Mouse (Mus musculus): ENCODE results near the gene Psmb2. TPM values are rescaled to one million over a fixed set of nuclear protein-coding genes. Genes with fewer than 3 reads are reported as not detected.

Gene Psmb2
- total and polyA plus RNA-seq, 3 experiments: 201 to 433 TPM; not detected in 1

- no peak overlapping the region for H3K27ac ChIP-seq (ENCODE audit: control insufficient read depth, low read depth, low read length)
- H3K79me2 ChIP-seq (ENCODE audit: control insufficient read depth, insufficient read depth, low read length, poor library complexity): peaks cover 14% of the 10 kb centered on the region
- H3K36me3 ChIP-seq (ENCODE audit: control insufficient read depth in 1 of 2, insufficient read depth in 2 of 2, low read length in 2 of 2): peaks cover 2 to 5% of the 10 kb centered on the region in 2 experiments; a peak in 2 of 4 replicates
- H3K9me3 ChIP-seq (replicated peaks; ENCODE audit: insufficient read depth, low read length): no peaks in the 10 kb centered on the region
- DNase-seq (ENCODE audit: low read depth, low spot score): no peak
- H3K27me3 ChIP-seq (ENCODE audit: control insufficient read depth in 1 of 2, insufficient read depth in 2 of 2, low read length in 2 of 2): no peaks in the 10 kb centered on the region
- no peak overlapping the region for H3K9ac ChIP-seq (ENCODE audit: control insufficient read depth, low read depth, low read length, poor library complexity, severe bottlenecking)
- no peak overlapping the region for H3K4me3 ChIP-seq (ENCODE audit: control insufficient read depth in 1 of 2, insufficient read depth in 1 of 2, low read depth in 2 of 2, low read length in 2 of 2)
- peaks cover 0 to 6% of the 10 kb centered on the region in 2 experiments; a peak in 2 of 4 replicates for H3K4me1 ChIP-seq (ENCODE audit: control insufficient read depth in 1 of 2, insufficient read depth in 2 of 2, low read length in 2 of 2)
- TF ChIP-seq E2F4 (IDR thresholded peaks at IDR 0.05; ENCODE audit: borderline replicate concordance, low read depth, low read length): no peak
- TF ChIP-seq CTCF (IDR thresholded peaks at IDR 0.05 in 2 of 3, conservative IDR thresholded peaks at IDR 0.05 in 1 of 3; ENCODE audit: control insufficient read depth in 1 of 3, insufficient read depth in 1 of 3, low read depth in 2 of 3, low read length in 3 of 3, poor library complexity in 1 of 3, severe bottlenecking in 1 of 3): no peak
Measured at GRCm38 (mm10) chr4:126756766-126757165, 79.3 kb downstream of the Psmb2 start.

GRCm38 (mm10) chr4:126758299-126758698 lies 80.9 kb downstream of the Psmb2 start:
- H3K36me3 ChIP-seq (ENCODE audit: control insufficient read depth in 1 of 2, insufficient read depth in 2 of 2, low read length in 2 of 2): peaks cover 2 to 4% of the 10 kb centered on the region in 2 experiments; a peak in 2 of 4 replicates
- no peak for TF ChIP-seq ZKSCAN1 (IDR thresholded peaks at IDR 0.05; ENCODE audit: low read depth, low read length)
- DNase-seq (ENCODE audit: low read depth, low spot score): no peak

More at GRCm38 (mm10) chr4:126758299-126758698, 80.9 kb downstream of the Psmb2 start:
- no peaks in the 10 kb centered on the region for H3K9me3 ChIP-seq (replicated peaks; ENCODE audit: insufficient read depth, low read length)
- 0 out of 4 replicates have a peak, but pooled peaks cover 0 to 2% of the 10 kb centered on the region in 2 experiments for H3K4me1 ChIP-seq (ENCODE audit: control insufficient read depth in 1 of 2, insufficient read depth in 2 of 2, low read length in 2 of 2)
- no peak overlapping the region for H3K9ac ChIP-seq (ENCODE audit: control insufficient read depth, low read depth, low read length, poor library complexity, severe bottlenecking)
- no peak overlapping the region for H3K27ac ChIP-seq (ENCODE audit: control insufficient read depth, low read depth, low read length)
- no peaks in the 10 kb centered on the region for H3K27me3 ChIP-seq (ENCODE audit: control insufficient read depth in 1 of 2, insufficient read depth in 2 of 2, low read length in 2 of 2)
- peaks cover 3% of the 10 kb centered on the region; the same call in 1 of the 2 replicates for H3K79me2 ChIP-seq (ENCODE audit: control insufficient read depth, insufficient read depth, low read length, poor library complexity)
- no peak overlapping the region for H3K4me3 ChIP-seq (ENCODE audit: control insufficient read depth in 1 of 2, insufficient read depth in 1 of 2, low read depth in 2 of 2, low read length in 2 of 2)

Other genes with a start within 250 kb of the Psmb2 start
- 6.0 and 7.3 TPM in 2 replicates for gene Ago3, start 248.1 kb upstream of the Psmb2 start, total RNA-seq (2012; rRNA removed)
- 1 to 10 TPM in 1 of 2 experiments, not detected in 1; 7.9 TPM for gene Ago3, start 248.1 kb upstream of the Psmb2 start, polyA plus RNA-seq (2012; ENCODE audit: insufficient read depth in 1 of 2, insufficient read length in 2 of 2, low read depth in 1 of 2, low replicate concordance in 2 of 2, missing spikeins in 1 of 2)
- 5.4 and 6.0 TPM in 2 replicates for gene Ago1, start 209.0 kb upstream of the Psmb2 start, total RNA-seq (2012; rRNA removed)
- gene Ago1, start 209.0 kb upstream of the Psmb2 start, polyA plus RNA-seq (2012; ENCODE audit: insufficient read depth in 1 of 2, insufficient read length in 2 of 2, low read depth in 1 of 2, low replicate concordance in 2 of 2, missing spikeins in 1 of 2): 100 to 1,000 TPM in 1 of 2 experiments, 10 to 100 TPM in 1; 15.4 to 312 TPM
- gene Ago4, start 144.2 kb upstream of the Psmb2 start, total RNA-seq (2012; rRNA removed): 0.39 and 0.42 TPM in 2 replicates
- 1 to 10 TPM in 1 of 2 experiments, not detected in 1; 1.8 TPM for gene Ago4, start 144.2 kb upstream of the Psmb2 start, polyA plus RNA-seq (2012; ENCODE audit: insufficient read depth in 1 of 2, insufficient read length in 2 of 2, low read depth in 1 of 2, low replicate concordance in 2 of 2, missing spikeins in 1 of 2)
- 42.0 and 46.9 TPM in 2 replicates for gene Clspn, start 120.7 kb upstream of the Psmb2 start, total RNA-seq (2012; rRNA removed)
- 100 to 1,000 TPM in 1 of 2 experiments, 10 to 100 TPM in 1; 64.0 to 618 TPM for gene Clspn, start 120.7 kb upstream of the Psmb2 start, polyA plus RNA-seq (2012; ENCODE audit: insufficient read depth in 1 of 2, insufficient read length in 2 of 2, low read depth in 1 of 2, low replicate concordance in 2 of 2, missing spikeins in 1 of 2)
- gene 5730409E04Rik, start 67.8 kb upstream of the Psmb2 start, total RNA-seq (2012; rRNA removed): not detected in 2 replicates
- gene 5730409E04Rik, start 67.8 kb upstream of the Psmb2 start, polyA plus RNA-seq (2012; ENCODE audit: insufficient read depth in 1 of 2, insufficient read length in 2 of 2, low read depth in 1 of 2, low replicate concordance in 2 of 2, missing spikeins in 1 of 2): not detected
- not detected in 2 replicates for gene Tfap2e, start 58.6 kb downstream of the Psmb2 start, total RNA-seq (2012; rRNA removed)
- under 1 TPM in 1 of 2 experiments, not detected in 1; 0.03 TPM for gene Tfap2e, start 58.6 kb downstream of the Psmb2 start, polyA plus RNA-seq (2012; ENCODE audit: insufficient read depth in 1 of 2, insufficient read length in 2 of 2, low read depth in 1 of 2, low replicate concordance in 2 of 2, missing spikeins in 1 of 2)
- gene Ncdn, start 75.8 kb downstream of the Psmb2 start, total RNA-seq (2012; rRNA removed): 24.3 and 27.3 TPM in 2 replicates
- 10 to 100 TPM in 1 of 2 experiments, not detected in 1; 36.2 TPM for gene Ncdn, start 75.8 kb downstream of the Psmb2 start, polyA plus RNA-seq (2012; ENCODE audit: insufficient read depth in 1 of 2, insufficient read length in 2 of 2, low read depth in 1 of 2, low replicate concordance in 2 of 2, missing spikeins in 1 of 2)
- 9.7 and 10.2 TPM in 2 replicates for gene AU040320, start 75.9 kb downstream of the Psmb2 start, total RNA-seq (2012; rRNA removed)
- 10 to 100 TPM in 1 of 2 experiments, not detected in 1; 17.1 TPM for gene AU040320, start 75.9 kb downstream of the Psmb2 start, polyA plus RNA-seq (2012; ENCODE audit: insufficient read depth in 1 of 2, insufficient read length in 2 of 2, low read depth in 1 of 2, low replicate concordance in 2 of 2, missing spikeins in 1 of 2)

Data from MEL (cell line).